Mouse (Mus musculus) hindbrain, embryonic 14.5 days (tissue): ENCODE measurements around the gene Exoc2. TPM values are rescaled to one million over a fixed set of nuclear protein-coding genes. Genes with fewer than 3 reads are reported as not detected.

Source experiments
- ATAC-seq: fragments of 200-750 bp; cut with Nextera tagmentation; 2 replicates; pipeline ENCODE4 v1.8.0; 2017; ENCODE audit warnings: moderate number of reproducible peaks, mild to moderate bottlenecking, moderate TSS enrichment, moderate library complexity; ENCODE audit not compliant: low FRiP score
- DNase-seq: peaks from one replicate; pipeline ENCODE4 v3.0.0-alpha.2; 2015; ENCODE audit warnings: low spot score
- H3K27ac ChIP-seq: fragments of 300-500 bp; sonication (generic); 2 replicates; pipeline ENCODE4 v1.5.1; 2014; ENCODE audit warnings: mild to moderate bottlenecking, moderate library complexity
- H3K27me3 ChIP-seq: fragments of 300-500 bp; sonication (generic); 2 replicates; pipeline ENCODE4 v1.6.1; 2014; ENCODE audit warnings: mild to moderate bottlenecking, low read length, mixed read lengths; ENCODE audit not compliant: control insufficient read depth, insufficient read depth
- H3K36me3 ChIP-seq: fragments of 300-500 bp; sonication (generic); replicated peaks from 2 replicates; pipeline ENCODE4 v1.6.1; 2014; ENCODE audit not compliant: control insufficient read depth, insufficient read depth
- H3K4me1 ChIP-seq: fragments of 300-500 bp; sonication (generic); replicated peaks from 2 replicates; pipeline ENCODE4 v1.6.1; 2014; ENCODE audit warnings: antibody characterized with exemption, low read length, mixed read lengths; ENCODE audit not compliant: control insufficient read depth, insufficient read depth
- H3K4me2 ChIP-seq: fragments of 300-500 bp; sonication (generic); replicated peaks from 2 replicates; pipeline ENCODE4 v1.6.1; 2014; ENCODE audit warnings: mild to moderate bottlenecking, moderate library complexity
- H3K4me3 ChIP-seq: fragments of 300-500 bp; sonication (generic); replicated peaks from 2 replicates; pipeline ENCODE4 v1.5.1; 2014; ENCODE audit warnings: mild to moderate bottlenecking, low read length
- H3K9ac ChIP-seq: fragments of 300-500 bp; sonication (generic); 2 replicates; pipeline ENCODE4 v1.6.1; 2014
- H3K9me3 ChIP-seq: fragments of 300-500 bp; sonication (generic); 2 replicates; pipeline ENCODE4 v1.6.1; 2016; ENCODE audit warnings: low read length; ENCODE audit not compliant: control insufficient read depth
- WGBS: fragments of 180-500 bp; shearing (Covaris S2); extraction: QIAGEN DNeasy Blood & Tissue Kit; methylation state at CpG from one replicate; pipeline ENCODE4 v1.1.7; 2014; 5-methylcytosine and 5-hydroxymethylcytosine counted together
- polyA plus RNA-seq: library from polyadenylated mRNA; unstranded; fragments of >200 nt; fragmentation: Nextera tagmentation; extraction: Ambion mirVana; gene quantifications from 2 replicates; pipeline ENCODE4 v1.2.1, GENCODE M21; 2014

Exoc2 gene
- polyA plus RNA-seq, 1 experiment from 2014 or later: 58.6 TPM

DNA sequence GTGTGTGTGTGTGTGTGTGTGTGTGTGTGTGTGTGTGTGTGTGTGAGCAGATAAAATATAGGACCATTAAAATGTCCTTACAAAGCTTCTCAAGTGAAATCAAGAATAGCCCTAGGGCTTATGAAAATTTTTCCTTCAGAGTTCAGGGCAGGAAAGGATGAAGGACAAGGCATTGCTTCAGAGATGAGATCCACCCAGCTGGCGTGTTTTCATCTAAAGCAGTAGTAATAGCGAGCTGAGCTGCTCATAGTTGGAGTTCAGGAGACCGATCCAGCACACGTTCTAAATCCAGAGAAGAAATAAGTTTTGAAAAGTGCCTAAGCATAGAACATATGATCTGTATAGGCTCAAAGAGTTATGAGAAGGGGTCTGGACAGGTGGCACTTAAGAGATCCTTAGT lies 127.4 kb downstream of the Exoc2 start:
- Histone ChIP-seq H3K36me3 (peaks cover 11% of the 10 kb centered on the region), H3K27me3 (no peaks in the 10 kb centered on the region), H3K4me2 (no peak overlapping the region), H3K4me3 (no peak overlapping the region), H3K4me1 (no peaks in the 10 kb centered on the region), H3K9me3 (no peaks in the 10 kb centered on the region), H3K9ac (no peak overlapping the region), H3K27ac (no peak overlapping the region)
- WGBS: 90% methylated on average over 4 of the region's 4 CpGs
- DNase-seq (no peak), ATAC-seq (no peak)

DNA sequence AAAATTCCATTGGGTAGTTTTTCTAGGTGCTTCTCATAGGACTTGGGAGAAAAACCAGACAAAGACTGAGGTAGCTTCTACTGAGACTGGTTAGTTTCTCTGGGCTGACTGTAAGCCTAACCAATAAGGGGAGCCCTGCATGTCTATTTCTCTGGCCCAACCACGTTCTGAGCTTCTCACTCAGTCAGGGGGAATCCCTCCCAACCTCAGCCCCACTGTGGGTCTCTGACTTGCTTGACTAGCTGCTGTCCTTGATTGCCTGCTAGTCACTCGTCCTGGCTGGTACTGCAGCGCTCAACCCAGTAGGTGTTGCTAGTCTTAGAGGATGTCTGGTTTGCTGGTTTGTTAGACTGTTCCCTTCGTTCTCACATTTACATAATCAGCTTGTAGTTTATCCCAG lies 130.8 kb downstream of the Exoc2 start:
- DNase-seq (no peak), ATAC-seq (no peak)

DNA sequence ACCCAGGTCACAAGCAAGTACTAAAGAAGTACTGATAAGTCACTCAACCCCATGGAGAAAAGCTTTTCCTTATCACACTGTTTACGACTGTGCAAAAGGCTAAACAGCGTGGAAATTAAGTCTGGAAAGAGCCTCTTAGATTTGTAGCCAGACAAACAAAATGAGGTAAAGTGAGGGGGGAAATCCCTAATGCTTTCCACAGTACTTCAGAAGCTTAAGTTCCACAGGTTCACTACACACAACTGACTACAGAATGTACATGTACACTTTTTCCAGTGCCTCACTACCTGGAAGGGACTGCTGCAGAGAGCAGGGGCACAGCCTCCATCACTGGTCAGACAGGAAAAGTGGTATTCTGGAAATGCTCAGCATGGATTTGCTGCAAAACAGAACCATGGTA lies 132.1 kb downstream of the Exoc2 start:
- no peak overlapping the region for H3K9ac ChIP-seq
- H3K4me1 ChIP-seq: no peaks in the 10 kb centered on the region
- no peak overlapping the region for H3K4me3 ChIP-seq
- H3K4me2 ChIP-seq: no peak overlapping the region
- peaks cover 22% of the 10 kb centered on the region for H3K36me3 ChIP-seq
- no peak overlapping the region for H3K27ac ChIP-seq
- no peak for DNase-seq
- 95% methylated on average over 2 of the region's 2 CpGs for WGBS
- ATAC-seq: no peak
- H3K9me3 ChIP-seq: no peaks in the 10 kb centered on the region
- no peaks in the 10 kb centered on the region for H3K27me3 ChIP-seq

More for the DNA sequence above, 130.8 kb downstream of the Exoc2 start:
- Histone ChIP-seq H3K27me3 (no peaks in the 10 kb centered on the region), H3K4me3 (no peak overlapping the region), H3K27ac (no peak overlapping the region), H3K9me3 (no peaks in the 10 kb centered on the region), H3K4me1 (no peaks in the 10 kb centered on the region), H3K9ac (no peak overlapping the region), H3K4me2 (no peak overlapping the region), H3K36me3 (peaks cover 19% of the 10 kb centered on the region)
- 93% methylated on average over 4 of the region's 4 CpGs for WGBS

DNA sequence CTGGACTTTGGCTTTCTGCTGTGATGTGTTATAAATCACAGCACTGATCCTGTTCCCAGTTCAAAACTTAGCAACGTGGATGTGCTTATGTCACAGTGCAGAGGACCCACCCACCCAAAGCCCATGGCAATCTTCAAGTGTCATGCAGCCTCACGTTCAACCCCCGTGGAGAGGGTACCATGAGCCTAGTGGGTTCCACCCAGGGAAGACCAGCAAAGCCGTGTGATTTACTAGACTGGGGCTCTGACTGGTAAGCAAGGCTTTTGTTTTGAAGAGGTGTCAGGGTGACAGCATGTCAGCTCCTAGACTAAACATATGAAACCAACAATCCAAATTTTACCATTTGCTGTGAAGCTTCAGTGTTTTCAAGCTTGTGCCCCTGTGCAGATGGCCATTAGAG lies 132.6 kb downstream of the Exoc2 start:
- DNase-seq: no peak
- Histone ChIP-seq H3K9me3 (no peaks in the 10 kb centered on the region), H3K27me3 (no peaks in the 10 kb centered on the region), H3K4me2 (no peak overlapping the region), H3K9ac (no peak overlapping the region), H3K4me1 (no peaks in the 10 kb centered on the region), H3K27ac (no peak overlapping the region), H3K36me3 (peaks cover 22% of the 10 kb centered on the region), H3K4me3 (no peak overlapping the region)
- 92% methylated on average over 4 of the region's 4 CpGs for WGBS
- no peak for ATAC-seq

DNA sequence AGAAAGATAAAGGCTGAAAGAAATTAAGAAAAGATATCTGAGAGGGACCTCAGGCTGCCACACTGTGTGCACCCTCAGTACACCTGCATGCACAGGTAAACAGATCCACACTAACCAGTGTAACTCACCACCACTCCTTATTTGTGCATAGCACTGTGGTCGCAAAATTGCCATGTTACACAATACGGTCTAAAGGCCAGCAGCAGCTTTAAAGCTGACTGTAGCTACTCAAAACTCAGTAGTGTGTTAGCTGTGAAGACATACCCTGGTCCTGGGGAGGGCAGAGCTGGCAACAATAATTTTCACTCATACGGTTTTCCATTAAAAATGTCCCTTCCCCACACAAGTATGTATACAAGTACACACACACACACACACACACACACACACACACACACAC lies 133.2 kb downstream of the Exoc2 start:
- no peaks in the 10 kb centered on the region for H3K9me3 ChIP-seq
- H3K4me3 ChIP-seq: no peak overlapping the region
- no peak overlapping the region for H3K27ac ChIP-seq
- H3K9ac ChIP-seq: no peak overlapping the region
- DNase-seq (no peak), ATAC-seq (no peak)
- H3K4me2 ChIP-seq: no peak overlapping the region
- H3K4me1 ChIP-seq: no peaks in the 10 kb centered on the region
- 94% methylated on average over 3 of the region's 3 CpGs for WGBS
- peaks cover 22% of the 10 kb centered on the region for H3K36me3 ChIP-seq
- H3K27me3 ChIP-seq: no peaks in the 10 kb centered on the region

- no peak overlapping the region for H3K9ac ChIP-seq
- no peaks in the 10 kb centered on the region for H3K4me1 ChIP-seq
These were observed 137.6 kb downstream of the Exoc2 start for GRCm38 (mm10) chr13:30836342-30836741.

GRCm38 (mm10) chr13:30834859-30835258 lies 139.0 kb downstream of the Exoc2 start:
- 87% methylated on average over 9 of the region's 9 CpGs for WGBS
- DNase-seq: no peak
- Histone ChIP-seq H3K4me2 (no peak overlapping the region), H3K9ac (no peak overlapping the region), H3K4me3 (no peak overlapping the region), H3K9me3 (no peaks in the 10 kb centered on the region), H3K27me3 (no peaks in the 10 kb centered on the region), H3K4me1 (no peaks in the 10 kb centered on the region), H3K36me3 (0 out of 2 replicates have a peak, but pooled peaks cover 11% of the 10 kb centered on the region), H3K27ac (no peak overlapping the region)
- ATAC-seq: no peak

More at GRCm38 (mm10) chr13:30836342-30836741, 137.6 kb downstream of the Exoc2 start:
- Histone ChIP-seq H3K4me3 (no peak overlapping the region), H3K27me3 (no peaks in the 10 kb centered on the region), H3K27ac (no peak overlapping the region), H3K9me3 (no peaks in the 10 kb centered on the region), H3K36me3 (peaks cover 11% of the 10 kb centered on the region; the same call in 1 of the 2 replicates), H3K4me2 (no peak overlapping the region)
- 84% methylated on average over 1 of the region's 1 CpGs for WGBS
- no peak for ATAC-seq
- DNase-seq: no peak

DNA sequence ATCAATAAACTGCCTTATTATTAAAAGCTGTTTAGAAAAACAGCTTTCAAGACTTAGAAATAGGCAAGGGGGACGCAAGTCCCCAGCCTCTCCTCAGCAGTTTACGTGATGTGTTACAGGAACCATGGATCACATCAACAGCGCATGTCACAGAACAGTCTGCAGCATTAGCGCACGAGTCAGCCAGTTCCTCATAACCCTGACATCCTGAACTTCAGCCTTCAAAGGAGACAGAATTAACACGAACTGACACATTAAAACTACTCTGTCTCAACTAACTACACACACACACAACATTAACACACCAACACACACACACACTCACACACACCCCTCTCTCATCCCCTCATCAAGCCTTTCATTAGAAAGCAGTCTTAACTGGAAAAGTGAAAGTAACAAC lies 139.5 kb downstream of the Exoc2 start:
- DNase-seq: no peak
- Histone ChIP-seq H3K4me2 (no peak overlapping the region), H3K27ac (no peak overlapping the region), H3K9me3 (no peaks in the 10 kb centered on the region), H3K27me3 (no peaks in the 10 kb centered on the region), H3K36me3 (0 out of 2 replicates have a peak, but pooled peaks cover 11% of the 10 kb centered on the region), H3K9ac (no peak overlapping the region), H3K4me3 (no peak overlapping the region), H3K4me1 (no peaks in the 10 kb centered on the region)
- no peak for ATAC-seq
- WGBS: 86% methylated on average over 6 of the region's 6 CpGs

DNA sequence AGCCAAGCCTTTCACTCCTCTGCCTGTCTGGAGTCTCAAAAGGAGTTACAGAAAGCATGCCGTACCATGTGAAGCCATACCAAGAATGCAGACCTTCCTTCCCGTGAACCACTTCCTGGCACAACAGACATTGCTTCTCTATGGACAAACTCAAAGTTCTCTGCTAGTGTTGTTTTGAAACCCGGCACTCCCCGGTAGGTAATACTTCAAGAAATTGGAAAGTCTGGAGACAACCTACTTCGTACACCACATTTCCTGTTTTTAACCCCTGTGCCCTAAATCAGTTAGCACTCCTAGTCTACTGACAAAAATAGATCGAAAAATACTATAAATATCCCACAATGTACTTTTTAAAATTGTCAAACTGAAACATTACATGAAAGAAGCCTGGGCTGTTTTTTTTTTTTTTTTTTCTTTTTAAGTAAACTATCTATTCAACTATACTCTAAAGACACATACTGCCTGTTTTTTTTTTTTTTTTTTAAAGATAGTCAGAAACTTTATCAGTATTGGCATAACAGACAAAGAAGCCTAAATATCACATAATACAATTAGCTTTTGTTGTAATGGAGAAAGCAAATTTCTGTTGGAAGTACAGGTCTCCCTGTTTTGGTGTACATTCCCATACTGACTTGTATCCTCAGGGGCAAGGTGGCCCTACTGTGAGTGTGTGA lies 140.3 kb downstream of the Exoc2 start:
- no peak for ATAC-seq
- WGBS: 88% methylated on average over 6 of the region's 6 CpGs

DNA sequence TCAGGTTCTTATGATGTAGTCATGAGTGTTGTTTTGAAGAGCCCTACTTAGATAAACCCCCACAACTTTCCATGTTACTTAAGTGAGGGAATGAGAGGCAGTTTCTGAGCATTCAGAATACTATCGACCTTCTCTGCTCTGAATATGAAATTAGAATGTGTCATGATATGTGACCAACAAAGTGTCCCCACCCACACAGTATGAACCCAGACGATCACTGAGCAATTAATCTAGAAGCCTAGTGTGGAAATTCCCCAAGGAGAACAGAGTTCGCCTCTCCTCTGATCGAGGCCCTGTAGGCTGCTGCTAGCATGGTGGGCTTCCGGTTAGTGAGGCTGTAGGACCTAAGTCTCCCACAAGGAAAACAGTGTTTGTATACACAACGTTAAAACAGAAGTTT lies 142.5 kb downstream of the Exoc2 start:
- Histone ChIP-seq H3K4me3 (no peak overlapping the region), H3K27me3 (no peaks in the 10 kb centered on the region), H3K27ac (no peak overlapping the region), H3K36me3 (no peaks in the 10 kb centered on the region), H3K4me1 (no peaks in the 10 kb centered on the region), H3K4me2 (no peak overlapping the region), H3K9me3 (no peaks in the 10 kb centered on the region), H3K9ac (no peak overlapping the region)
- DNase-seq (no peak), ATAC-seq (no peak)
- WGBS: 84% methylated on average over 6 of the region's 6 CpGs

More for the DNA sequence above, 140.3 kb downstream of the Exoc2 start:
- Histone ChIP-seq H3K27ac (no peak overlapping the region), H3K36me3 (0 out of 2 replicates have a peak, but pooled peaks cover 5% of the 10 kb centered on the region), H3K9me3 (no peaks in the 10 kb centered on the region), H3K27me3 (no peaks in the 10 kb centered on the region), H3K4me1 (no peaks in the 10 kb centered on the region), H3K9ac (no peak overlapping the region), H3K4me3 (no peak overlapping the region), H3K4me2 (no peak overlapping the region)
- no peak for DNase-seq
